Mouse (Mus musculus) forebrain, embryonic 15.5 days (tissue): ENCODE results near the gene Toporsl. TPM values are rescaled to one million over a fixed set of nuclear protein-coding genes. Genes with fewer than 3 reads are reported as not detected.

Source experiments
- ATAC-seq: fragments of 200-750 bp; cut with Nextera tagmentation; replicated peaks from 2 replicates; pipeline ENCODE4 v1.8.0; 2017; ENCODE audit warnings: mild to moderate bottlenecking, moderate TSS enrichment, moderate library complexity
- H3K27ac ChIP-seq: fragments of 300-500 bp; sonication (generic); replicated peaks from 2 replicates; pipeline ENCODE4 v1.5.1; 2015; ENCODE audit warnings: mild to moderate bottlenecking, inconsistent platforms
- H3K27me3 ChIP-seq: fragments of 300-500 bp; sonication (generic); 2 replicates; pipeline ENCODE4 v1.6.1; 2015; ENCODE audit warnings: inconsistent platforms
- H3K36me3 ChIP-seq: fragments of 300-500 bp; sonication (generic); 2 replicates; pipeline ENCODE4 v1.6.1; 2015; ENCODE audit warnings: mild to moderate bottlenecking, inconsistent platforms
- H3K4me1 ChIP-seq: fragments of 300-500 bp; sonication (generic); 2 replicates; pipeline ENCODE4 v1.6.1; 2015; ENCODE audit warnings: inconsistent platforms
- H3K4me2 ChIP-seq: fragments of 300-500 bp; sonication (generic); replicated peaks from 2 replicates; pipeline ENCODE4 v1.6.1; 2015; ENCODE audit warnings: mild to moderate bottlenecking, inconsistent platforms
- H3K4me3 ChIP-seq: fragments of 300-500 bp; sonication (generic); 2 replicates; pipeline ENCODE4 v1.5.1; 2015; ENCODE audit warnings: mild to moderate bottlenecking, inconsistent platforms
- H3K9ac ChIP-seq: fragments of 300-500 bp; sonication (generic); replicated peaks from 2 replicates; pipeline ENCODE4 v1.6.1; 2015; ENCODE audit warnings: mild to moderate bottlenecking, inconsistent platforms
- H3K9me3 ChIP-seq: fragments of 300-500 bp; sonication (generic); 2 replicates; pipeline ENCODE4 v1.6.1; 2016; ENCODE audit warnings: inconsistent platforms
- WGBS: fragments of 180-500 bp; shearing (Covaris S2); methylation state at CpG from one replicate; pipeline ENCODE4 v1.1.7; 2015; ENCODE audit warnings: mixed read lengths; 5-methylcytosine and 5-hydroxymethylcytosine counted together
- polyA plus RNA-seq: library from polyadenylated mRNA; unstranded; fragments of >200 nt; fragmentation: Nextera tagmentation; extraction: Ambion mirVana; gene quantifications from 2 replicates; pipeline ENCODE4 v1.2.1, GENCODE M21; 2015

Toporsl gene
- polyA plus RNA-seq, 1 experiment from 2014 or later: not detected

GRCm38 (mm10) chr4:52660701-52661117, 64.6 kb downstream of the Toporsl start:
- Histone ChIP-seq H3K4me3 (no peak overlapping the region), H3K9me3 (no peaks in the 10 kb centered on the region), H3K27ac (no peak overlapping the region), H3K4me1 (0 out of 2 replicates have a peak, but pooled peaks cover 6% of the 10 kb centered on the region), H3K4me2 (no peak overlapping the region), H3K27me3 (no peaks in the 10 kb centered on the region), H3K9ac (no peak overlapping the region), H3K36me3 (no peaks in the 10 kb centered on the region)
- ATAC-seq: peak; percentile 69
- 3% methylated on average over 3 of the region's 3 CpGs for WGBS

GRCm38 (mm10) chr4:52661311-52661710, 65.2 kb downstream of the Toporsl start:
- 79% methylated on average over 5 of the region's 5 CpGs for WGBS
- Histone ChIP-seq H3K36me3 (no peaks in the 10 kb centered on the region), H3K27me3 (no peaks in the 10 kb centered on the region), H3K4me2 (no peak overlapping the region), H3K4me3 (no peak overlapping the region), H3K9ac (no peak overlapping the region), H3K9me3 (no peaks in the 10 kb centered on the region), H3K27ac (no peak overlapping the region), H3K4me1 (0 out of 2 replicates have a peak, but pooled peaks cover 6% of the 10 kb centered on the region)
- ATAC-seq: no peak

Other genes with a start within 250 kb of the Toporsl start
- 114 and 115 TPM in 2 replicates for gene Smc2, start 157.0 kb upstream of the Toporsl start, polyA plus RNA-seq
- gene Vma21-ps, start 99.0 kb upstream of the Toporsl start, polyA plus RNA-seq: 2.0 and 3.3 TPM in 2 replicates
- gene Olfr275, start 218.3 kb downstream of the Toporsl start, polyA plus RNA-seq: not detected in 2 replicates